Mouse (Mus musculus): ENCODE data around the gene Clmp. TPM values are rescaled to one million over a fixed set of nuclear protein-coding genes. Genes with fewer than 3 reads are reported as not detected.

Clmp gene
- 23.0 and 25.2 TPM in 2 replicates for polyA plus RNA-seq (2015; fragmentation: Nextera tagmentation; extraction: Ambion mirVana)

DNA sequence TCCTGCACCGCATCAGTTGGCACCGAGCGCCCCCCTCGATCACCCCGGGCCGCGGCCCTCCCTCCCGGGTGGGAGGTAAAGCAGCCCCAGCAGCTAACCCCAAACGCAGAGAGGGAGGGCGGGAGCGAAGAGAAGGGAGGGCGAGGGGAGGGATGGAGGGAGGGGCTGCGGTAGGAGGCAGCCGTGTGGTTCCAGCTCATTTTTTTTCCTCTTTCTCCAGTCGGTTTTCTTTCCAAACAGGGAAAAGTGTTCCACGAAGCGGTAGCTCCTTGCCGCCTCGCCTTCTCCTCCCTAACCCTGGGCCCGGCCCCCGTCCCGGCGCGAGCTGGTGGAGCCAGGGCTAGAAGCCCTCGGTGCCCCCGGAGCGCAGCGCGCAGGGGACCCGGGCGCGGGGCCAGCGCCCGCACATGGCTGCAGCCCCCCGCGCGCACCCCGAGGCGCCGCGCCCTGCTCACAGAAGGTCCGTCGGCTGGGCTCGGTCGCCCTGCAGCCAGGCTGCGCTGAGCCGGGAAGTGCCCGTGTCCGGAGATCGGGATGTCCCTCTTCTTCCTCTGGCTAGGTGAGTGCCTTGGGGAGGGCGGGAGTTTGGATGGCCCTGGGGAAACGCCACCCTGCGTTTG is at the start of gene Clmp:
Gene Clmp (plus strand): TSS at position 162 of the 620 bp plus-strand sequence.
- Histone ChIP-seq H3K4me1 (replicated peaks; ENCODE audit: control insufficient read depth, insufficient read depth, low read length) (peaks cover 4% of the 10 kb centered on the region; the same call in 1 of the 2 replicates), H3K9ac (ENCODE audit: low read depth, low read length) (peak within 1 kb of the TSS; percentile 43), H3K4me2 (replicated peaks; ENCODE audit: low read depth) (peak within 1 kb of the TSS; percentile 71), H3K27me3 (replicated peaks; ENCODE audit: control insufficient read depth, insufficient read depth, low read length) (peaks cover 26% of the 10 kb centered on the region), H3K4me3 (ENCODE audit: low read depth, low read length) (peak within 1 kb of the TSS; percentile 51), H3K36me3 (ENCODE audit: control insufficient read depth, insufficient read depth) (no peaks in the 10 kb centered on the region), H3K27ac (ENCODE audit: low read depth, low read length) (peak within 1 kb of the TSS; percentile 74), H3K9me3 (ENCODE audit: control insufficient read depth) (no peaks in the 10 kb centered on the region)
- 2% methylated on average over 39 of the region's 53 CpGs for WGBS
- 0 out of 2 replicates have a peak, but pooled peaks have one; percentile 25 for ATAC-seq
- TF ChIP-seq CTCF (IDR thresholded peaks at IDR 0.05; ENCODE audit: low read depth), result no peak

DNA sequence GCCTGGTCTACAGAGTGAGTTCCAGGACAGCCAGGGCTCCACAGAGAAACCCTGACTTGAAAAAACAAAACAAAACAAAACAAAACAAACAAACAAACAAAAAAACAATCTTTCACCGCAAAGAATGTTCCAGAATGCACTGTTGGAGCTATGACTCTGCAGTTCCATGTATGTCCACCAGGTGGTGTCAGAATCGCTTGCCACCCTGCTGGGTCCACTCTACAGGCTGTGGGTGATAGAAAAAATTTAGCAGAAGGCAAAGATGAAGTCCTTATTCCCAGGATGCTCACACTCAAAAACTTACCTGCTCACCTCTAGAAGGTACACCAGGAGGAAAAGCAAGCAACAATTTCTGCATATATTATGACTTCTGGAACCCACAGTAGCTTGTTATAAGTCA is 49.7 kb upstream of the Clmp start:
- WGBS, result 5% methylated on average over 2 of the region's 2 CpGs
- no peak overlapping the region for H3K9ac ChIP-seq (ENCODE audit: low read depth, low read length)
- no peaks in the 10 kb centered on the region for H3K27me3 ChIP-seq (replicated peaks; ENCODE audit: control insufficient read depth, insufficient read depth, low read length)
- peak; percentile 97 for TF ChIP-seq CTCF (IDR thresholded peaks at IDR 0.05; ENCODE audit: low read depth)
- no peaks in the 10 kb centered on the region for H3K9me3 ChIP-seq (ENCODE audit: control insufficient read depth)
- H3K4me1 ChIP-seq (replicated peaks; ENCODE audit: control insufficient read depth, insufficient read depth, low read length), result no peaks in the 10 kb centered on the region
- no peak; the same call in 1 of the 2 replicates for ATAC-seq
- no peak overlapping the region for H3K4me2 ChIP-seq (replicated peaks; ENCODE audit: low read depth)
- H3K27ac ChIP-seq (ENCODE audit: low read depth, low read length), result no peak overlapping the region
- H3K4me3 ChIP-seq (ENCODE audit: low read depth, low read length), result no peak overlapping the region
- no peaks in the 10 kb centered on the region for H3K36me3 ChIP-seq (ENCODE audit: control insufficient read depth, insufficient read depth)

DNA sequence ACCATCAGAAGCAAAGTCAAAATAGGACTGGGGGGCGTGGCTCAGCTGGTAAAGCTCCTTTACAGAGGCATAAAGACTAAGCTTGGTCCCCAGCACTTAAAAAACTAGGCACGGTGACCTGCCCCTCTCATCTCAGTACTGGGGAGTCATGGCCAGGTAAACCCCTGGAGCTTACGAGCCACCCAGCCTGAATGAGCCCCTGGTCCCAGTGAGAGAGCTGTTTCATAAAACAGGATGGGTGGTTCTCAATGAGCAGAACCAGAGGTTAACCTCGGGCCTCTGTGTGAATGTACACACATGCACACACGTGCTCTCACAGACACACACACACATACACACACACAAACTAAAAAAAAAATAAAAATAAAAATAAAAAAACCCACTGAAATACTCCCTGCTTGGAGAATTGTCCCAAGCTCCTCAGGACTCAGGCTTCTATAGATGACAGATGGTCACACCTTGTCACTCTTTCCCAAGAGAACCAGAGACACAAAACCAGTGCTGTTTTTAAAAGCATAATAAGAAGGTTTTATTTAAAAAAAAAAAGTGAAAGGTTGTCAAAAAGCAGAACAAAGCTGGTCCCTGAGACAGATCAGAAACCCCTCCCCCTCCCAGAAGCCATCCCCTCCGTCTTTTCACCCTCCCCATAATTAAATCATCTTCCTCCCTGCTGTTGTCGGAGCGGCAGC is 47.9 kb upstream of the Clmp start:
- WGBS, result 40% methylated on average over 8 of the region's 8 CpGs
- peak overlapping the region; percentile 88 for H3K4me2 ChIP-seq (replicated peaks; ENCODE audit: low read depth)
- ATAC-seq, result no peak; the same call in 1 of the 2 replicates
- no peaks in the 10 kb centered on the region for H3K27me3 ChIP-seq (replicated peaks; ENCODE audit: control insufficient read depth, insufficient read depth, low read length)
- H3K4me3 ChIP-seq (ENCODE audit: low read depth, low read length), result peak overlapping the region; percentile 57
- H3K36me3 ChIP-seq (ENCODE audit: control insufficient read depth, insufficient read depth), result no peaks in the 10 kb centered on the region
- H3K27ac ChIP-seq (ENCODE audit: low read depth, low read length), result no peak overlapping the region
- TF ChIP-seq CTCF (IDR thresholded peaks at IDR 0.05; ENCODE audit: low read depth), result no peak
- no peaks in the 10 kb centered on the region for H3K9me3 ChIP-seq (ENCODE audit: control insufficient read depth)
- no peaks in the 10 kb centered on the region for H3K4me1 ChIP-seq (replicated peaks; ENCODE audit: control insufficient read depth, insufficient read depth, low read length)
- peak overlapping the region; percentile 60 for H3K9ac ChIP-seq (ENCODE audit: low read depth, low read length)

DNA sequence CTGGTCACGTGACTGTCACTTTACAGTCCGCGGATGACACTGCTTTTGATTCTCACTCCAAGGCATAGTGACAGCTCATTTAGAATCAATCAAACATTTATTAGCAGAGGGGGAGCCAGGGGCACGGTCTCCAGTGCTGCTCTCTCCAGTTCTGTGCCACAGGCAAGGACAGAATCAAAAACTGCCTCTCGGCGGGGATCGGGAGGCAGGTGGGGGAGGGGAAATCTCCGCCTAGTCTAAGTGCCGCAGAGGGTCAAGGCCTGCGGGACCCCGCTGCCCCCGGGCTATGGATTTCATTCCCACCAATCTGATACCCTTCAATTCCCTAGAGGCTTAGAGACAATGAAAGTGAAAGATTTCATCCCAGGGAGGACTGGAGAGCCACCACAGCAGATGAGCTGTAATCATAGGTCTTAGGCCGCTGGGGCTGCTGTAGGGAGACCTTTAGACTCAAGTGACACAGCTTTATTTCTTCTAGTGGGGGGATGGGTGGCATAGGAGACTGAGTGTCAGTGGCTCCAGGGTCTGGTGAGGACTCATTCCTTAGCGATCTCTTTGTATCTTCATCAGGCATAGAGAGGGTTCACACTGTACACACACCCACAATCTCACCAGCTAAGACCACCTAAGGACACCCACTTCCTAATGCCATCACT is 47.2 kb upstream of the Clmp start:
- WGBS, result 5% methylated on average over 14 of the region's 14 CpGs
- H3K27me3 ChIP-seq (replicated peaks; ENCODE audit: control insufficient read depth, insufficient read depth, low read length), result no peaks in the 10 kb centered on the region
- peak; percentile 81 for ATAC-seq
- peak overlapping the region; percentile 57 for H3K4me3 ChIP-seq (ENCODE audit: low read depth, low read length)
- no peaks in the 10 kb centered on the region for H3K4me1 ChIP-seq (replicated peaks; ENCODE audit: control insufficient read depth, insufficient read depth, low read length)
- H3K36me3 ChIP-seq (ENCODE audit: control insufficient read depth, insufficient read depth), result no peaks in the 10 kb centered on the region
- H3K9me3 ChIP-seq (ENCODE audit: control insufficient read depth), result no peaks in the 10 kb centered on the region
- H3K27ac ChIP-seq (ENCODE audit: low read depth, low read length), result peak overlapping the region; percentile 54
- peak overlapping the region; percentile 60 for H3K9ac ChIP-seq (ENCODE audit: low read depth, low read length)
- TF ChIP-seq CTCF (IDR thresholded peaks at IDR 0.05; ENCODE audit: low read depth), result no peak
- peak overlapping the region; percentile 88 for H3K4me2 ChIP-seq (replicated peaks; ENCODE audit: low read depth)

DNA sequence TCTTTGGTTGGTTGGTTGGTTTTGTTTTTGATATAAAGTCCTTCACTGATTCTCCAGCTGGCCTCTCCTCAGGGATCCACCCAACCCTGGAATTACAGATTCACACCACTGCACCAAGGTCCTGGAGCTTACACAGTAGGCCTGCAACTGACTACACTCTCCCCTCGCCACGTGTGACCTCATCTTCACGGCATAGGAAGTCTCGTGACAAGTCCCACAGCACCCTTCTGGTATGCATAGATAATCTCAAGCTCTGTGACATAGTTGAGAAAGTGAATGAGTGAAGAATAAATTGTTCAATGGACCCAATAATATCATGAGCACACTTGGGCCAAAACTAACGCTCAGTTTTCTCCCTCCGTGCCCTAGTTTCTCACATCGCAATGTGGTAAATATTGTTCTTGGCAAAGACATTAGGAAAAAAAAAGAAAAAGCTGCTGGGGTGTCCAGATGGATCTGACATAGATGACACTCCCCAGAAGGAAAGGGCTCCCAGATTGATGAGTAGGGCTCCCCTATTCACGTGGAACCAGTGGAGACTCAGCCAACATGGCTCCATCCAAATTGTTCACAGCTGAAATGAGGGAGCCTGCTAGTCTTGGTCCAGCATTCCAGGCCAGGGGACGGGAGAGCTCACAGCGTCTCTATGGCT is 46.1 kb upstream of the Clmp start:
- 81% methylated on average over 10 of the region's 10 CpGs for WGBS
- TF ChIP-seq CTCF (IDR thresholded peaks at IDR 0.05; ENCODE audit: low read depth), result no peak
- Histone ChIP-seq H3K27me3 (replicated peaks; ENCODE audit: control insufficient read depth, insufficient read depth, low read length) (no peaks in the 10 kb centered on the region), H3K9ac (ENCODE audit: low read depth, low read length) (no peak overlapping the region), H3K9me3 (ENCODE audit: control insufficient read depth) (no peaks in the 10 kb centered on the region), H3K27ac (ENCODE audit: low read depth, low read length) (no peak overlapping the region), H3K36me3 (ENCODE audit: control insufficient read depth, insufficient read depth) (no peaks in the 10 kb centered on the region), H3K4me2 (replicated peaks; ENCODE audit: low read depth) (no peak overlapping the region), H3K4me3 (ENCODE audit: low read depth, low read length) (no peak overlapping the region), H3K4me1 (replicated peaks; ENCODE audit: control insufficient read depth, insufficient read depth, low read length) (no peaks in the 10 kb centered on the region)
- no peak for ATAC-seq

DNA sequence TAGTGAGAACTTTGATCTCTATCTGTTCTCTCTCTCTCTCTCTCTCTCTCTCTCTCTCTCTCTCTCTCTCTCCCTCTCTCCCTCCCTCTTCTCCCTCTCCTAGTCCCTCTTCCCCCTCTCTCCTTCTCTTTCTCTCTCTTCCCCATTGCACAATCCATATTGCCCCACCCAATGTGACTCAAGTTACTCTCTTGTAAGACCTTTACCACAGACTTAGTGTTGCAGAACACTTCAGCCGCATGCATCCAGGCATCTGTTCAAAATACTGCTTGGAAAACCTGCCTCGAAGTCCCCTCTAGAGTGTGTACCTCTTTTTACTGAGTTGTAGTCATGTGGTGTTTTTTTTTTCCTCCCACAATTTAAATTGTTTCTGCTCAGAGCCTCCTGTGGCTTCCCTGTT is 44.4 kb upstream of the Clmp start:
- Histone ChIP-seq H3K9me3 (ENCODE audit: control insufficient read depth) (no peaks in the 10 kb centered on the region), H3K9ac (ENCODE audit: low read depth, low read length) (no peak overlapping the region), H3K36me3 (ENCODE audit: control insufficient read depth, insufficient read depth) (no peaks in the 10 kb centered on the region), H3K4me2 (replicated peaks; ENCODE audit: low read depth) (no peak overlapping the region), H3K27me3 (replicated peaks; ENCODE audit: control insufficient read depth, insufficient read depth, low read length) (no peaks in the 10 kb centered on the region), H3K4me1 (replicated peaks; ENCODE audit: control insufficient read depth, insufficient read depth, low read length) (no peaks in the 10 kb centered on the region), H3K27ac (ENCODE audit: low read depth, low read length) (no peak overlapping the region), H3K4me3 (ENCODE audit: low read depth, low read length) (no peak overlapping the region)
- ATAC-seq, result no peak
- no peak for TF ChIP-seq CTCF (IDR thresholded peaks at IDR 0.05; ENCODE audit: low read depth)
- WGBS, result 71% methylated on average over 2 of the region's 2 CpGs
